Mouse (Mus musculus) MEL (cell line): ENCODE data around the gene Raver1. TPM values are rescaled to one million over a fixed set of nuclear protein-coding genes. Genes with fewer than 3 reads are reported as not detected.
A peak's percentile ranks its signal among the peaks of the same experiment; 100 is the strongest.

Source experiments
- DNase-seq: peaks from one replicate; pipeline ENCODE4 v3.0.0; 2011; ENCODE audit warnings: low read depth, low spot score
- H3K27ac ChIP-seq: 2 replicates; pipeline ENCODE4 v1.5.1; 2012; ENCODE audit warnings: low read depth, mild to moderate bottlenecking, control low read depth, low read length, moderate library complexity; ENCODE audit not compliant: control insufficient read depth
- H3K27me3 ChIP-seq, 2 experiments: fragments of 150-350 bp in 1 of 2; sonication (generic) in 1 of 2; 2 replicates each; pipeline ENCODE4 v1.6.1; 2012; ENCODE audit warnings: low read length in 2 of 2, mild to moderate bottlenecking in 2 of 2, improper control_type of control experiment in 1 of 2, moderate library complexity in 1 of 2; ENCODE audit not compliant: insufficient read depth in 2 of 2, control insufficient read depth in 1 of 2
- H3K36me3 ChIP-seq, 2 experiments: 2 replicates each; pipeline ENCODE4 v1.6.1; 2012 to 2014; ENCODE audit warnings: low read length in 2 of 2, improper control_type of control experiment in 1 of 2, inconsistent platforms in 1 of 2, mild to moderate bottlenecking in 1 of 2; ENCODE audit not compliant: insufficient read depth in 2 of 2, control insufficient read depth in 1 of 2
- H3K4me1 ChIP-seq, 2 experiments: fragments of 150-350 bp in 1 of 2; sonication (generic) in 1 of 2; 2 replicates each; pipeline ENCODE4 v1.6.1; 2012; ENCODE audit warnings: low read length in 2 of 2, improper control_type of control experiment in 1 of 2, mild to moderate bottlenecking in 1 of 2; ENCODE audit not compliant: insufficient read depth in 2 of 2, control insufficient read depth in 1 of 2
- H3K4me3 ChIP-seq, 2 experiments: fragments of 150-350 bp in 1 of 2; sonication (generic) in 1 of 2; 2 replicates each; pipeline ENCODE4 v1.5.1; 2012; ENCODE audit warnings: low read depth in 2 of 2, low read length in 2 of 2, mild to moderate bottlenecking in 2 of 2, moderate library complexity in 2 of 2, control low read depth in 1 of 2, improper control_type of control experiment in 1 of 2; ENCODE audit not compliant: control insufficient read depth in 1 of 2, insufficient read depth in 1 of 2
- H3K79me2 ChIP-seq: 2 replicates; pipeline ENCODE4 v1.6.1; 2012; ENCODE audit warnings: mild to moderate bottlenecking, low read length, moderate library complexity; ENCODE audit not compliant: control insufficient read depth, poor library complexity, insufficient read depth
- H3K9ac ChIP-seq: 2 replicates; pipeline ENCODE4 v1.6.1; 2012; ENCODE audit warnings: low read depth, mild to moderate bottlenecking, control low read depth, low read length, moderate library complexity; ENCODE audit not compliant: control insufficient read depth, poor library complexity, severe bottlenecking
- H3K9me3 ChIP-seq: fragments of 150-350 bp; sonication (generic); replicated peaks from 2 replicates; pipeline ENCODE4 v1.6.1; 2012; ENCODE audit warnings: mild to moderate bottlenecking, low read length, improper control_type of control experiment, moderate library complexity; ENCODE audit not compliant: insufficient read depth
- BHLHE40 ChIP-seq: IDR thresholded peaks from 2 replicates; pipeline ENCODE4 v1.6.1; 2012; ENCODE audit warnings: low read depth, mild to moderate bottlenecking, inconsistent platforms, low read length, improper control_type of control experiment, borderline replicate concordance
- CHD2 ChIP-seq: IDR thresholded peaks from 2 replicates; pipeline ENCODE4 v1.6.1; 2011; ENCODE audit warnings: low read length, improper control_type of control experiment
- E2F4 ChIP-seq: IDR thresholded peaks from 2 replicates; pipeline ENCODE4 v1.6.1; 2011; ENCODE audit warnings: low read depth, low read length, improper control_type of control experiment, borderline replicate concordance
- EP300 ChIP-seq, 2 experiments: IDR thresholded peaks; 2 replicates each; pipeline ENCODE4 v1.6.1; 2011; ENCODE audit warnings: improper control_type of control experiment in 2 of 2, low read length in 2 of 2, low read depth in 1 of 2, mild to moderate bottlenecking in 1 of 2
- GABPA ChIP-seq: IDR thresholded peaks from 2 replicates; pipeline ENCODE4 v1.6.1; 2012; ENCODE audit warnings: low read depth, mild to moderate bottlenecking, inconsistent platforms, low read length, improper control_type of control experiment, moderate library complexity
- GATA1 ChIP-seq: IDR thresholded peaks from 2 replicates; pipeline ENCODE4 v1.6.1; 2011; ENCODE audit warnings: low read depth, low read length, improper control_type of control experiment
- HCFC1 ChIP-seq: IDR thresholded peaks from 2 replicates; pipeline ENCODE4 v1.6.1; 2012; ENCODE audit warnings: low read depth, mild to moderate bottlenecking, inconsistent platforms, low read length, improper control_type of control experiment, moderate library complexity
- JUND ChIP-seq: IDR thresholded peaks from 2 replicates; pipeline ENCODE4 v1.6.1; 2011; ENCODE audit warnings: low read depth, mild to moderate bottlenecking, improper control_type of control experiment, low read length
- MAX ChIP-seq: IDR thresholded peaks from 2 replicates; pipeline ENCODE4 v1.6.1; 2011; ENCODE audit warnings: low read length, improper control_type of control experiment
- MAZ ChIP-seq: IDR thresholded peaks from 2 replicates; pipeline ENCODE4 v1.6.1; 2012; ENCODE audit warnings: low read depth, mild to moderate bottlenecking, inconsistent platforms, low read length, improper control_type of control experiment
- MXI1 ChIP-seq: IDR thresholded peaks from 2 replicates; pipeline ENCODE4 v1.6.1; 2011; ENCODE audit warnings: mild to moderate bottlenecking, low read depth, low read length, improper control_type of control experiment
- MYC ChIP-seq: IDR thresholded peaks from 2 replicates; pipeline ENCODE4 v1.6.1; 2011; ENCODE audit warnings: low read depth, mild to moderate bottlenecking, low read length, improper control_type of control experiment, moderate library complexity
- NRF1 ChIP-seq: IDR thresholded peaks from 2 replicates; pipeline ENCODE4 v1.6.1; 2014; ENCODE audit warnings: low read depth, mild to moderate bottlenecking, inconsistent platforms, low read length, improper control_type of control experiment, moderate library complexity; ENCODE audit not compliant: poor library complexity, insufficient read depth, severe bottlenecking
- POLR2A ChIP-seq, 2 experiments: IDR thresholded peaks; 2 replicates each; pipeline ENCODE4 v1.6.1; 2011 to 2012; ENCODE audit warnings: low read length in 2 of 2, mild to moderate bottlenecking in 2 of 2, control low read depth in 1 of 2, improper control_type of control experiment in 1 of 2, low read depth in 1 of 2, moderate library complexity in 1 of 2; ENCODE audit not compliant: control insufficient read depth in 1 of 2, insufficient read depth in 1 of 2, poor library complexity in 1 of 2
- POLR2AphosphoS2 ChIP-seq: IDR thresholded peaks from 2 replicates; pipeline ENCODE4 v1.6.1; 2011; ENCODE audit warnings: low read length, improper control_type of control experiment
- RAD21 ChIP-seq: IDR thresholded peaks from 2 replicates; pipeline ENCODE4 v1.6.1; 2011; ENCODE audit warnings: mild to moderate bottlenecking, low read depth, low read length, improper control_type of control experiment
- SIN3A ChIP-seq: IDR thresholded peaks from 2 replicates; pipeline ENCODE4 v1.6.1; 2012; ENCODE audit warnings: low read length, improper control_type of control experiment, inconsistent platforms
- SMC3 ChIP-seq: IDR thresholded peaks from 2 replicates; pipeline ENCODE4 v1.6.1; 2011; ENCODE audit warnings: low read depth, low read length, improper control_type of control experiment
- TAL1 ChIP-seq: IDR thresholded peaks from 2 replicates; pipeline ENCODE4 v1.6.1; 2012; ENCODE audit warnings: mild to moderate bottlenecking, inconsistent platforms, low read length, moderate library complexity, mixed read lengths
- TBP ChIP-seq: IDR thresholded peaks from 2 replicates; pipeline ENCODE4 v1.8.0; 2011; ENCODE audit warnings: low read depth, low read length, improper control_type of control experiment
- TCF12 ChIP-seq: IDR thresholded peaks from 2 replicates; pipeline ENCODE4 v1.6.1; 2014; ENCODE audit warnings: low read depth, mild to moderate bottlenecking, inconsistent platforms, low read length, improper control_type of control experiment, moderate library complexity
- UBTF ChIP-seq: IDR thresholded peaks from 2 replicates; pipeline ENCODE4 v1.6.1; 2012; ENCODE audit warnings: low read depth, mild to moderate bottlenecking, inconsistent platforms, low read length, improper control_type of control experiment, moderate library complexity, borderline replicate concordance; ENCODE audit not compliant: insufficient read depth
- ZC3H11A ChIP-seq: IDR thresholded peaks from 2 replicates; pipeline ENCODE4 v1.6.1; 2012; ENCODE audit warnings: low read depth, mild to moderate bottlenecking, inconsistent platforms, low read length, improper control_type of control experiment
- ZMIZ1 ChIP-seq: IDR thresholded peaks from 2 replicates; pipeline ENCODE4 v1.6.1; 2012; ENCODE audit warnings: low read depth, mild to moderate bottlenecking, inconsistent platforms, low read length, improper control_type of control experiment, moderate library complexity
- ZNF384 ChIP-seq: IDR thresholded peaks from 2 replicates; pipeline ENCODE4 v1.6.1; 2012; ENCODE audit warnings: low read depth, mild to moderate bottlenecking, inconsistent platforms, low read length, improper control_type of control experiment
- polyA plus RNA-seq, 2 experiments: library from polyadenylated mRNA; stranded (reverse) in 1 of 2; unstranded in 1 of 2; fragments of >175 nt in 1 of 2; fragments of >200 nt in 1 of 2; gene quantifications; 2 replicates each; pipeline versions ENCODE4 v1.2.1 to v1.2.4; 2012; ENCODE audit warnings: low replicate concordance in 2 of 2, low read depth in 1 of 2; ENCODE audit not compliant: insufficient read length in 2 of 2, insufficient read depth in 1 of 2, missing spikeins in 1 of 2
- total RNA-seq: library from RNA; depleted of rRNA; stranded (reverse); fragments of 300-350 nt; gene quantifications from 2 replicates; pipeline ENCODE4 v1.2.3, GENCODE M21; 2012

Raver1 gene
- total and polyA plus RNA-seq, 3 experiments = 50.0 to 291 TPM; not detected in 1

DNA sequence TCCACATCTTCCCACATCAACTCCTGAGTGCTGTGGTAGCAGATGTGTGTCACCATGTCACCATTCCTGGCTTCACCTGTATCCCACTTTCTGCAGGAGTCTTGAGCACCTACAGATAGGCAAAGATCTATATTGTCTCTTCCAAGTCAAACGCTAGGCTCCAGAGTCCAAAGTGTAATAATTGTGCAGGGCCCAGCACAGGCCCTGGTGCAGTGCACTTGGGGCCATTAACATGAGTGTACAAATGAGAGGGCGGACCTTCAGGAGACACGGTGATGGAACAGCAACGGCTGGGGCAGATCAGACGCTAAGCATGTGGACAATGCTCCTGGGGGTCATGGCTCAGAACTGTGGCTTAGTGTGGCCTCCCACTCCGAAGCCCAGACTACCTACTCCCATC is 21.9 kb upstream of the Raver1 start:
- no peaks in the 10 kb centered on the region for H3K9me3 ChIP-seq
- no peaks in the 10 kb centered on the region for H3K79me2 ChIP-seq
- no peaks in the 10 kb centered on the region for H3K36me3 ChIP-seq
- no peaks in the 10 kb centered on the region for H3K4me1 ChIP-seq
- H3K9ac ChIP-seq = no peak overlapping the region
- H3K27me3 ChIP-seq = no peaks in the 10 kb centered on the region
- TF ChIP-seq JUND = no peak
- no peak for TF ChIP-seq MAX
- no peak for TF ChIP-seq RAD21
- TF ChIP-seq TCF12 = no peak
- no peak for TF ChIP-seq MXI1
- TF ChIP-seq ZNF384 = no peak
- no peak for TF ChIP-seq CHD2
- TF ChIP-seq SIN3A = no peak
- no peak for TF ChIP-seq MAZ
- TF ChIP-seq BHLHE40 = no peak
- DNase-seq = no peak
- H3K27ac ChIP-seq = no peak overlapping the region
- no peak overlapping the region for H3K4me3 ChIP-seq

DNA sequence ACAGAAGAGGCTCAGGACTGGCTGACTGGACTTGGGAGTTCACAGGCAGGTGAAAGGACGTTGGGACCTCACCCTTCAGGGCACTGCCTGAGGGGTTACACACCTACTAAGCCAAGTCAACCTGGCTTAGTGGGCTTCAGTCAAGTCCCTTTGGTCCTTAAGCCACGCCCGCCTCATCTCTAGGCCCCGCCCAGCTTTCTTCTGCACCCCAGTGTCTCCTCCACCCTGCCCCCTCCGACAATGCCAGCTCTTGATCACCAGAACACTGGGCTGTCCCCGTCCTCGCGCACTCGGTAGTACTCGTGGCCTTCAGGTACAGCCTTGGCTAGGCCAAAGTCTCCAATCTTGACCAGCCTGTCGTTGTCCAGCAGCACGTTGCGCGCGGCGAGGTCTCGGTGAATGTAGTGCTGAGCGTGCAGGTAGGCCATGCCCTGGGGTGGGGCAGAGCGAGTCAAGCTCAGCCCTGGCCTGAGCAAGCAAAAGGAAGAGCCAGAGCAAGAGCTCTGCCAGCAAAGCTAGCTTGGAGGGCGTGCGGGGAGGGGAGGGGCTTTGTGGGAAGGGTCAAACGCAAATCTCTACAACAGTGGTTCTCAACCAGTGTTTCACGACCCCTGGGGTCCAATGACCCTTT is 15.9 kb upstream of the Raver1 start:
- Histone ChIP-seq H3K9ac (no peak overlapping the region), H3K4me1 (peaks cover 10 to 15% of the 10 kb centered on the region in 2 experiments), H3K9me3 (no peaks in the 10 kb centered on the region), H3K4me3 (no peak overlapping the region), H3K79me2 (no peaks in the 10 kb centered on the region), H3K27me3 (no peaks in the 10 kb centered on the region), H3K36me3 (peaks cover 0 to 11% of the 10 kb centered on the region in 2 experiments; a peak in 3 of 4 replicates), H3K27ac (no peak overlapping the region)
- no peak for DNase-seq
- TF ChIP-seq MAX (no peak), E2F4 (no peak)

DNA sequence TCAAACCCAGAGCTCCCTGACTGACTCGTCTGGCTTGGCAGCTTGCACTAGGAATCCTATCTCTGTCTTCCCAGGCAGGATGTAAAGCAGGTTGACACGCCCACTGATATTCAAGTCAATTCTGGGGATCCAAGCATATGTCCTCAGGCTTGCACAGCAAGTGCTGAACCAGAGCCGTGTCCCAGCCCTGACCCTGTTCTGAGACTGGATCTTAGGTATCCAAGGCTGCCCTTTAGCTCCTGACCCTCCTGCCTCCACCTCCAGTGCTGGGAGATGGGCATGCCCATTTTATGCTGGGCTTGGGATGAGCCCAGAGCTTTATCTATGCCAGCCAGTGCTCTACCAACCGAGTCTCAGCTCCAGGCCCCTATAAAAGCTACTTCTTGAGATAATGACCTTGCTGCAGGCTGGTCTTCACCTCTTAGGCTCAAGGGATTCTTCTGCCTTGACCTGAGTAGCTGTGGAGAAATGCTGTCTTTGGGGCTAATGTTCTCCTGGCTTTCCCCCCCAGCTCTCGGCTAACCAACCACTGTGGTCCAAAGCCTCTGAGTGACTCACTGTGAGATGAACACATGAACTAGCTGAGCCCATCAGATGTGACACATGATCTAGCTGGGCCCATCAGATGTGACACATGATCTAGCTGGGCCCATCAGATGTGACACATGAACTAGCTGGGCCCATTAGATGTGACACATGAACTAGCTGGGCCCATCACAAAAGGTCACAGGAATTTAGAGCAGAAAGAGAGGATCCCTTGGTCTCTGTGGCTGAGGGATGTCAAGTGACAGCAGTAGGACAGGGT is 14.2 kb upstream of the Raver1 start:
- Histone ChIP-seq H3K4me1 (peaks cover 10 to 15% of the 10 kb centered on the region in 2 experiments), H3K27me3 (no peaks in the 10 kb centered on the region), H3K27ac (no peak overlapping the region), H3K36me3 (peaks cover 0 to 11% of the 10 kb centered on the region in 2 experiments; a peak in 3 of 4 replicates), H3K9ac (no peak overlapping the region), H3K4me3 (no peak overlapping the region), H3K9me3 (no peaks in the 10 kb centered on the region), H3K79me2 (no peaks in the 10 kb centered on the region)
- peak; percentile 80 for DNase-seq
- no peak for TF ChIP-seq HCFC1
- no peak for TF ChIP-seq GABPA
- TF ChIP-seq NRF1 = 0 out of 2 replicates have a peak, but pooled peaks have one; percentile 17
- peak; percentile 52; the same call in 1 of the 2 replicates for TF ChIP-seq GATA1
- peak; percentile 61 for TF ChIP-seq POLR2AphosphoS2
- no peak for TF ChIP-seq ZNF384
- TF ChIP-seq EP300 (IDR thresholded peaks at IDR 0.05; ENCODE audit: low read depth in 1 of 2, low read length in 2 of 2) = peak; percentile 34 to 47; a peak in 2 of 4 replicates
- TF ChIP-seq TAL1 = peak; percentile 38
- no peak for TF ChIP-seq ZC3H11A
- TF ChIP-seq ZMIZ1 = 0 out of 2 replicates have a peak, but pooled peaks have one; percentile 10
- TF ChIP-seq MYC = 0 out of 2 replicates have a peak, but pooled peaks have one; percentile 15
- TF ChIP-seq SMC3 = peak; percentile 11; the same call in 1 of the 2 replicates
- peak in 1 of 2 experiments; percentile 12; a peak in 1 of 4 replicates for TF ChIP-seq POLR2A (IDR thresholded peaks at IDR 0.05; ENCODE audit: control insufficient read depth in 1 of 2, insufficient read depth in 1 of 2, low read depth in 1 of 2, low read length in 2 of 2, poor library complexity in 1 of 2)
- no peak for TF ChIP-seq UBTF
- 0 out of 2 replicates have a peak, but pooled peaks have one; percentile 21 for TF ChIP-seq TBP
